Mouse (Mus musculus) granulocyte monocyte progenitor cell, adult 5-6 weeks (primary cell): ENCODE results near the gene Gm3099. TPM values are rescaled to one million over a fixed set of nuclear protein-coding genes. Genes with fewer than 3 reads are reported as not detected.
"Not testable (repeated sequence)": the region's sequence is repeated elsewhere in the genome, so short reads cannot be mapped to it uniquely, and the experiment has no call there.

Experiments used
- ATAC-seq: replicated peaks from 2 replicates; pipeline ENCODE4 v1.8.0; 2016; ENCODE audit warnings: mild to moderate bottlenecking, moderate TSS enrichment, inconsistent platforms; ENCODE audit not compliant: poor library complexity, severe bottlenecking
- total RNA-seq, 2 experiments: library from RNA; stranded (forward) in 1 of 2; stranded (reverse) in 1 of 2; fragments of 200-712, 200-1000 nt in 1 of 2; fragments of >200 nt in 1 of 2; fragmentation: Nextera tagmentation in 1 of 2; gene quantifications; 2 replicates each; pipeline ENCODE4 v1.2.3; 2014 to 2017

Gene Gm3099
- total RNA-seq (2014; fragmentation: Nextera tagmentation): not detected in 2 replicates
- total RNA-seq (2017): not detected in 2 replicates

DNA sequence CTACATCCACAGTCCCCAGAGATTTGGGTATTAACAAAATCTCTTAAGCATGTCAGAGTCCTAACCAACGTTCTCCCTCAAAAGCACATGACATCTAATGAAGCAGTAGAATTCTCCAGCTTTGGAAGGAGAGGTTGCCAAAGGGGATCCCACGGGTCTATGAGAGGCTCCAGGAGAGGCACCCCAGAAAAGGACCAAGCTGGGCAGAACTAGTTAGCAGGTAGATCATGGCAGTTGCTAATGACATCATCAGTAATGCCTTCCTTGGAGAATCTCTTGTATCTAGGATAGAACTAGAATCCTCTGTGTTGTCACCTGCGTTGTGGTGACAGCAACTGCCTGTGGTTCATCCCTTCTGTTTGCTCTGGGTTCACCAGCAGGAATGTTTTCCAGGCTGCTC lies at the start of gene Gm3099:
TSS of gene Gm3099 (plus strand) at position 301 of the 400 bp plus-strand sequence.
- not testable (repeated sequence) for ATAC-seq

DNA sequence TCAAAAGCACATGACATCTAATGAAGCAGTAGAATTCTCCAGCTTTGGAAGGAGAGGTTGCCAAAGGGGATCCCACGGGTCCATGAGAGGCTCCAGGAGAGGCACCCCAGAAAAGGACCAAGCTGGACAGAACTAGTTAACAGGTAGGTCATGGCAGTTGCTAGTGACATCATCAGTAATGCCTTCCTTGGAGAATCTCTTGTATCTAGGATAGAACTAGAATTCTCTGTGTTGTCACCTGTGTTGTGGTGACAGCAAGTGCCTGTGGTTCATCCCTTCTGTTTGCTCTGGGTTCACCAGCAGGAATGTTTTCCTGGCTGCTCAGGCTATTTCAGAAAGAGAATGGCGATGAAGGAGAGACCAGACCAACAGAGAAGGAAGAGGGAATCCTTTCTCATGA lies 34.9 kb upstream of the Gm3099 start, which contains the start of gene Gm3095:
TSS of gene Gm3095 (plus strand) at position 301 of the 400 bp plus-strand sequence.
- ATAC-seq: not testable (repeated sequence)

DNA sequence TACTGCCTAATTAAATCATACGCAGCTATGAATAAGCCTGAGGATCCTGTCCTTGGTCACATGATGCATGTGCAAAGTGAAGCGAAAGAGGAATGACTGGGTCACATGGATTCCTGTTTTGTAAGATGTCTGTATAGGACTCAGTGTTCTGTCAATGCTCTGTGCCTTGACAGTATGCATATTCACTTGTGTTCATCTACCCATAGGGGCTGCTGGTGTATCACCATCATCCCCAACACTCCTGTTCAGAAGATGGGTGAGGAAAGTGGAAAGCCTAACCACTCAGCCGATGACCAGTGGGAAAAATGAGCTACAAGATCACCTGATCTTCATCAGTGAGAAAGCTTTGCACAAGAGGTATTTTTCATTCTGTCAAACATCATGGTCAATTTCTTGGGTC lies 25.4 kb downstream of the Gm3099 start, which contains the start of gene Gm5796:
TSS of gene Gm5796 (plus strand) at position 301 of the 400 bp plus-strand sequence.
- ATAC-seq: not testable (repeated sequence)

Other genes with a start within 250 kb of the Gm3099 start
- not detected in 2 replicates for gene Gm3002, start 188.3 kb upstream of the Gm3099 start, total RNA-seq (2014; fragmentation: Nextera tagmentation)
- gene Gm3002, start 188.3 kb upstream of the Gm3099 start, total RNA-seq (2017): not detected in 2 replicates
- gene Gm3033, start 152.1 kb upstream of the Gm3099 start, total RNA-seq (2014; fragmentation: Nextera tagmentation): not detected in 2 replicates
- not detected in 2 replicates for gene Gm3033, start 152.1 kb upstream of the Gm3099 start, total RNA-seq (2017)
- not detected in 2 replicates for gene Gm2916, start 114.2 kb upstream of the Gm3099 start, total RNA-seq (2014; fragmentation: Nextera tagmentation)
- not detected in 2 replicates for gene Gm2916, start 114.2 kb upstream of the Gm3099 start, total RNA-seq (2017)
- gene Gm3029, start 66.6 kb upstream of the Gm3099 start, total RNA-seq (2014; fragmentation: Nextera tagmentation): not detected in 2 replicates
- not detected in 2 replicates for gene Gm3029, start 66.6 kb upstream of the Gm3099 start, total RNA-seq (2017)
- not detected in 2 replicates for gene Gm3095, start 34.8 kb upstream of the Gm3099 start, total RNA-seq (2014; fragmentation: Nextera tagmentation)
- not detected in 2 replicates for gene Gm3095, start 34.8 kb upstream of the Gm3099 start, total RNA-seq (2017)
- not detected in 2 replicates for gene Gm5796, start 25.5 kb downstream of the Gm3099 start, total RNA-seq (2014; fragmentation: Nextera tagmentation)
- gene Gm5796, start 25.5 kb downstream of the Gm3099 start, total RNA-seq (2017): not detected in 2 replicates
- not detected in 2 replicates for gene Gm3115, start 85.7 kb downstream of the Gm3099 start, total RNA-seq (2014; fragmentation: Nextera tagmentation)
- gene Gm3115, start 85.7 kb downstream of the Gm3099 start, total RNA-seq (2017): not detected in 2 replicates
- gene Gm8108, start 112.1 kb downstream of the Gm3099 start, total RNA-seq (2014; fragmentation: Nextera tagmentation): not detected in 2 replicates
- not detected in 2 replicates for gene Gm8108, start 112.1 kb downstream of the Gm3099 start, total RNA-seq (2017)
- not detected in 2 replicates for gene Gm3127, start 166.6 kb downstream of the Gm3099 start, total RNA-seq (2014; fragmentation: Nextera tagmentation)
- gene Gm3127, start 166.6 kb downstream of the Gm3099 start, total RNA-seq (2017): not detected in 2 replicates
- 4.8 TPM in 1 of 2 replicates, not detected in the other for gene Gm2974, start 184.2 kb downstream of the Gm3099 start, total RNA-seq (2014; fragmentation: Nextera tagmentation)
- gene Gm2974, start 184.2 kb downstream of the Gm3099 start, total RNA-seq (2017): not detected in 2 replicates